Comparison of ENCODE assay signal across 8 mouse cellular contexts in genomic region chr12:31350944-31351928, GRCm38 (mm10). TPM values are rescaled to one million over a fixed set of nuclear protein-coding genes. Genes with fewer than 3 reads are reported as not detected.
DNase-seq lines count a peak whose midpoint lies in the region; ATAC-seq and TF ChIP-seq lines count a peak whose summit lies in the region.

Dld (minus strand) TSS chr12:31351453.

- no peak within 1 kb of the TSS; the same call in 1 of the 2 replicates for H3K27ac ChIP-seq in ES-E14 (ENCODE audit: insufficient read depth, low read depth, low read length, poor library complexity, severe bottlenecking)
- H3K27ac ChIP-seq in forebrain, embryonic 15.5 days (replicated peaks), result peak within 1 kb of the TSS; percentile 69

- peak; percentile 99 for ATAC-seq in forebrain, embryonic 15.5 days (replicated peaks)
- ATAC-seq in neutrophil, adult 5-6 weeks (ENCODE audit: extremely low read depth, insufficient number of reproducible peaks, low FRiP score, poor library complexity, severe bottlenecking), result peak; percentile 100

- no peaks in the 10 kb centered on the region for H3K36me3 ChIP-seq in ES-E14 (ENCODE audit: control insufficient read depth, insufficient read depth, low read length, poor library complexity, severe bottlenecking)
- peaks cover 19% of the 10 kb centered on the region for H3K36me3 ChIP-seq in forebrain, embryonic 15.5 days

- DNase-seq in ES-E14 (ENCODE audit: low read depth, low spot score), result peak; percentile 89
- DNase-seq in cerebellum, adult 11-12 months, result peak; percentile 95
- DNase-seq in heart, postnatal 25 days (ENCODE audit: low spot score), result peak; percentile 93
- DNase-seq in layer of hippocampus, adult 18-20 months (ENCODE audit: low spot score in 2 of 2), result peak; percentile 95 to 98
- peak; percentile 94 for DNase-seq in lung, adult 2 months
- peak; percentile 93 to 95 for DNase-seq in thymus, adult 18-20 months

- no peaks in the 10 kb centered on the region for H3K27me3 ChIP-seq in forebrain, embryonic 15.5 days

- H3K9ac ChIP-seq in ES-E14 (ENCODE audit: insufficient read depth, low read depth, low read length, poor library complexity, severe bottlenecking), result peak within 1 kb of the TSS; percentile 86
- peak within 1 kb of the TSS; percentile 96 for H3K9ac ChIP-seq in forebrain, embryonic 15.5 days (replicated peaks)

- H3K9me3 ChIP-seq in ES-E14 (ENCODE audit: control insufficient read depth, insufficient read depth, low read depth, low read length), result no peaks in the 10 kb centered on the region
- no peaks in the 10 kb centered on the region for H3K9me3 ChIP-seq in forebrain, embryonic 15.5 days

- intact Hi-C loops in heart, postnatal 25 days (cut with DNase I), result no loop called here

- no peak for TF ChIP-seq CTCF in lung, adult 2 months (IDR thresholded peaks at IDR 0.05; ENCODE audit: insufficient read depth, low read length)

- peak within 1 kb of the TSS; percentile 74 to 91 for H3K4me3 ChIP-seq in ES-E14 (ENCODE audit: insufficient read depth in 1 of 2, low read depth in 1 of 2, low read length in 2 of 2, poor library complexity in 1 of 2, severe bottlenecking in 1 of 2)
- H3K4me3 ChIP-seq in forebrain, embryonic 15.5 days, result peak within 1 kb of the TSS; percentile 99
- H3K4me3 ChIP-seq in lung, adult 2 months (replicated peaks; ENCODE audit: extremely low read depth, low read depth, low read length), result peak within 1 kb of the TSS; percentile 87

- H3K4me1 ChIP-seq in ES-E14 (ENCODE audit: control insufficient read depth in 2 of 2, insufficient read depth in 2 of 2, low read length in 2 of 2, poor library complexity in 1 of 2), result 0 out of 4 replicates have a peak, but pooled peaks cover 0 to 2% of the 10 kb centered on the region in 2 experiments
- peaks cover 16% of the 10 kb centered on the region for H3K4me1 ChIP-seq in forebrain, embryonic 15.5 days
- H3K4me1 ChIP-seq in lung, adult 2 months (ENCODE audit: control insufficient read depth, insufficient read depth, low read length), result peaks cover 4% of the 10 kb centered on the region; the same call in 1 of the 2 replicates

- in situ Hi-C loops in ES-E14 (cut with MboI; ENCODE audit: low sequenced_read_pairs in 2 of 2, unreplicated experiment in 2 of 2), result no loop called here

- peak; percentile 90; the same call in 1 of the 2 replicates for TF ChIP-seq POLR2A in lung, adult 2 months (IDR thresholded peaks at IDR 0.05; ENCODE audit: borderline replicate concordance, extremely low read depth, low read depth, low read length)

- WGBS in forebrain, embryonic 15.5 days, result 8% methylated on average over 47 of the region's 66 CpGs
- WGBS in lung, adult 2 months, result 5% methylated on average over 66 of the region's 66 CpGs

- H3K4me2 ChIP-seq in forebrain, embryonic 15.5 days (replicated peaks), result peak within 1 kb of the TSS; percentile 72

TF ChIP-seq in ES-E14, 5 proteins besides CTCF, POLR2A, EP300 and RAD21:
- TF ChIP-seq ZNF384 (IDR thresholded peaks at IDR 0.05; ENCODE audit: low read depth, low read length) (no peak), CHD2 (IDR thresholded peaks at IDR 0.05; ENCODE audit: low read depth, low read length) (no peak), ZC3H11A (IDR thresholded peaks at IDR 0.05; ENCODE audit: borderline replicate concordance, low read depth, low read length) (no peak), MAFK (IDR thresholded peaks at IDR 0.05; ENCODE audit: insufficient read depth, low read depth, low read length) (no peak), HCFC1 (IDR thresholded peaks at IDR 0.05; ENCODE audit: borderline replicate concordance, insufficient read depth, low read length) (no peak)

RNA-seq across cellular contexts. Expression of gene Dld, which starts in this region (rescaled TPM):
- total RNA-seq in ES-E14 (2012; rRNA removed), result 39.5 and 62.8 TPM in 2 replicates
- 115 and 126 TPM in 2 replicates for polyA plus RNA-seq in forebrain, embryonic 15.5 days (2015; fragmentation: Nextera tagmentation; extraction: Ambion mirVana)
- 100 to 1,000 TPM; 420 to 439 TPM for total RNA-seq in heart, postnatal 25 days (2021)
- total RNA-seq in layer of hippocampus, adult 18-20 months (2021), result 100 to 1,000 TPM; 101 to 105 TPM
- 8.2 and 15.9 TPM in 2 replicates for polyA plus RNA-seq in lung, adult 2 months (2012; rRNA removed)
- total RNA-seq in neutrophil, adult 5-6 weeks (2017), result 72.1 and 87.2 TPM in 2 replicates
